Mouse (Mus musculus) midbrain, embryonic 14.5 days (tissue): ENCODE data around the gene Rere. TPM values are rescaled to one million over a fixed set of nuclear protein-coding genes. Genes with fewer than 3 reads are reported as not detected.

Experiments
- ATAC-seq: fragments of 200-750 bp; cut with Nextera tagmentation; 2 replicates; pipeline ENCODE4 v1.8.0; 2017; ENCODE audit warnings: moderate number of reproducible peaks, moderate library complexity; ENCODE audit not compliant: low FRiP score, low TSS enrichment
- DNase-seq: peaks from one replicate; pipeline ENCODE4 v3.0.0-alpha.2; 2015
- H3K27ac ChIP-seq: fragments of 300-500 bp; sonication (generic); replicated peaks from 2 replicates; pipeline ENCODE4 v1.5.1; 2014; ENCODE audit warnings: mild to moderate bottlenecking, low read depth, low read length, moderate library complexity
- H3K27me3 ChIP-seq: fragments of 300-500 bp; sonication (generic); 2 replicates; pipeline ENCODE4 v1.6.1; 2014; ENCODE audit warnings: low read length, control low read depth, mixed read lengths; ENCODE audit not compliant: control insufficient read depth, insufficient read depth
- H3K36me3 ChIP-seq: fragments of 300-500 bp; sonication (generic); 2 replicates; pipeline ENCODE4 v1.6.1; 2014; ENCODE audit warnings: low read length, control low read depth; ENCODE audit not compliant: control insufficient read depth, insufficient read depth
- H3K4me1 ChIP-seq: fragments of 300-500 bp; sonication (generic); 2 replicates; pipeline ENCODE4 v1.6.1; 2014; ENCODE audit warnings: mild to moderate bottlenecking, antibody characterized with exemption, low read length, control low read depth; ENCODE audit not compliant: control insufficient read depth, insufficient read depth
- H3K4me2 ChIP-seq: fragments of 300-500 bp; sonication (generic); 2 replicates; pipeline ENCODE4 v1.6.1; 2014; ENCODE audit warnings: mild to moderate bottlenecking, low read length, moderate library complexity
- H3K4me3 ChIP-seq: fragments of 300-500 bp; sonication (generic); replicated peaks from 2 replicates; pipeline ENCODE4 v1.5.1; 2014; ENCODE audit warnings: low read depth, low read length
- H3K9ac ChIP-seq: fragments of 300-500 bp; sonication (generic); replicated peaks from 2 replicates; pipeline ENCODE4 v1.6.1; 2014; ENCODE audit warnings: mild to moderate bottlenecking, low read length, moderate library complexity
- H3K9me3 ChIP-seq: fragments of 300-500 bp; sonication (generic); 2 replicates; pipeline ENCODE4 v1.6.1; 2016; ENCODE audit warnings: low read length, control low read depth, mixed read lengths; ENCODE audit not compliant: control insufficient read depth
- WGBS: fragments of 180-500 bp; shearing (Covaris S2); extraction: QIAGEN DNeasy Blood & Tissue Kit; methylation state at CpG from one replicate; pipeline ENCODE4 v1.1.7; 2014; 5-methylcytosine and 5-hydroxymethylcytosine counted together
- polyA plus RNA-seq: library from polyadenylated mRNA; unstranded; fragments of >200 nt; fragmentation: Nextera tagmentation; extraction: Ambion mirVana; gene quantifications from 2 replicates; pipeline ENCODE4 v1.2.1, GENCODE M21; 2014

Rere gene
- polyA plus RNA-seq, 1 experiment from 2014 or later: 48.6 TPM

GRCm38 (mm10) chr4:150260111-150260510 lies 21.3 kb upstream of the Rere start:
- H3K4me1 ChIP-seq: 0 out of 2 replicates have a peak, but pooled peaks cover 11% of the 10 kb centered on the region
- H3K27ac ChIP-seq: no peak overlapping the region
- H3K4me2 ChIP-seq: no peak overlapping the region
- ATAC-seq (no peak), DNase-seq (no peak)
- H3K36me3 ChIP-seq: no peaks in the 10 kb centered on the region
- no peak overlapping the region for H3K9ac ChIP-seq
- no peaks in the 10 kb centered on the region for H3K9me3 ChIP-seq
- WGBS: 35% methylated on average over 7 of the region's 7 CpGs
- no peaks in the 10 kb centered on the region for H3K27me3 ChIP-seq
- H3K4me3 ChIP-seq: no peak overlapping the region

- no peaks in the 10 kb centered on the region for H3K9me3 ChIP-seq
- DNase-seq (peak; percentile 63), ATAC-seq (no peak)
- H3K36me3 ChIP-seq: no peaks in the 10 kb centered on the region
- 29% methylated on average over 6 of the region's 6 CpGs for WGBS
- no peak overlapping the region for H3K4me2 ChIP-seq
- H3K9ac ChIP-seq: no peak overlapping the region
- 0 out of 2 replicates have a peak, but pooled peaks cover 9% of the 10 kb centered on the region for H3K4me1 ChIP-seq
- H3K4me3 ChIP-seq: no peak overlapping the region
- no peak overlapping the region for H3K27ac ChIP-seq
- H3K27me3 ChIP-seq: no peaks in the 10 kb centered on the region
Observed at GRCm38 (mm10) chr4:150260745-150261144, 20.7 kb upstream of the Rere start.

- Histone ChIP-seq H3K9ac (no peak overlapping the region), H3K36me3 (no peaks in the 10 kb centered on the region), H3K4me1 (0 out of 2 replicates have a peak, but pooled peaks cover 9% of the 10 kb centered on the region), H3K4me3 (no peak overlapping the region), H3K27ac (no peak overlapping the region), H3K9me3 (no peaks in the 10 kb centered on the region), H3K4me2 (no peak overlapping the region), H3K27me3 (no peaks in the 10 kb centered on the region)
- no peak for ATAC-seq
- WGBS: 88% methylated on average over 8 of the region's 8 CpGs
- no peak for DNase-seq
Observed at GRCm38 (mm10) chr4:150262301-150262700, 19.1 kb upstream of the Rere start.

- Histone ChIP-seq H3K9me3 (no peaks in the 10 kb centered on the region), H3K4me3 (no peak overlapping the region), H3K27ac (no peak overlapping the region), H3K9ac (no peak overlapping the region), H3K4me2 (no peak overlapping the region), H3K4me1 (no peaks in the 10 kb centered on the region), H3K36me3 (no peaks in the 10 kb centered on the region), H3K27me3 (no peaks in the 10 kb centered on the region)
- 48% methylated on average over 7 of the region's 7 CpGs for WGBS
- DNase-seq (peak; percentile 63), ATAC-seq (no peak)
Observed at GRCm38 (mm10) chr4:150264903-150265302, 16.5 kb upstream of the Rere start.

- ATAC-seq: no peak
- WGBS: 74% methylated on average over 5 of the region's 5 CpGs
Observed at GRCm38 (mm10) chr4:150265471-150265870, 16.0 kb upstream of the Rere start.

GRCm38 (mm10) chr4:150266655-150267223 lies 14.7 kb upstream of the Rere start:
- Histone ChIP-seq H3K9me3 (no peaks in the 10 kb centered on the region), H3K27me3 (no peaks in the 10 kb centered on the region), H3K4me2 (no peak overlapping the region), H3K36me3 (no peaks in the 10 kb centered on the region), H3K4me1 (peaks cover under 1% of the 10 kb centered on the region; the same call in 1 of the 2 replicates), H3K4me3 (no peak overlapping the region), H3K27ac (no peak overlapping the region), H3K9ac (no peak overlapping the region)
- 79% methylated on average over 21 of the region's 21 CpGs for WGBS
- no peak for DNase-seq
- ATAC-seq: no peak

More at GRCm38 (mm10) chr4:150265471-150265870, 16.0 kb upstream of the Rere start:
- Histone ChIP-seq H3K4me2 (no peak overlapping the region), H3K27me3 (no peaks in the 10 kb centered on the region), H3K27ac (no peak overlapping the region), H3K9me3 (no peaks in the 10 kb centered on the region), H3K36me3 (no peaks in the 10 kb centered on the region), H3K4me1 (no peaks in the 10 kb centered on the region), H3K9ac (no peak overlapping the region), H3K4me3 (no peak overlapping the region)
- DNase-seq: no peak

GRCm38 (mm10) chr4:150268674-150269653 lies 12.5 kb upstream of the Rere start:
- Histone ChIP-seq H3K9ac (no peak overlapping the region), H3K9me3 (no peaks in the 10 kb centered on the region), H3K36me3 (no peaks in the 10 kb centered on the region), H3K4me3 (no peak overlapping the region), H3K4me2 (no peak overlapping the region), H3K4me1 (peaks cover 15% of the 10 kb centered on the region; the same call in 1 of the 2 replicates), H3K27ac (no peak overlapping the region), H3K27me3 (no peaks in the 10 kb centered on the region)
- WGBS: 83% methylated on average over 33 of the region's 33 CpGs
- ATAC-seq: no peak
- DNase-seq: no peak

- WGBS: 53% methylated on average over 7 of the region's 7 CpGs
- ATAC-seq: no peak
Observed at GRCm38 (mm10) chr4:150269679-150270078, 11.8 kb upstream of the Rere start.

More at GRCm38 (mm10) chr4:150269679-150270078, 11.8 kb upstream of the Rere start:
- no peak overlapping the region for H3K4me3 ChIP-seq
- no peak for DNase-seq
- H3K9ac ChIP-seq: no peak overlapping the region
- peaks cover 15% of the 10 kb centered on the region; the same call in 1 of the 2 replicates for H3K4me1 ChIP-seq
- H3K36me3 ChIP-seq: no peaks in the 10 kb centered on the region
- no peak overlapping the region for H3K27ac ChIP-seq
- H3K9me3 ChIP-seq: no peaks in the 10 kb centered on the region
- H3K27me3 ChIP-seq: no peaks in the 10 kb centered on the region
- no peak overlapping the region for H3K4me2 ChIP-seq
